Mouse (Mus musculus): ENCODE measurements around the gene Scimp. TPM values are rescaled to one million over a fixed set of nuclear protein-coding genes. Genes with fewer than 3 reads are reported as not detected.
"Not testable (repeated sequence)": the region's sequence is repeated elsewhere in the genome, so short reads cannot be mapped to it uniquely, and the experiment has no call there.

Scimp gene
- total RNA-seq, 1 experiment from 2014 or later, result 0.79 TPM

DNA sequence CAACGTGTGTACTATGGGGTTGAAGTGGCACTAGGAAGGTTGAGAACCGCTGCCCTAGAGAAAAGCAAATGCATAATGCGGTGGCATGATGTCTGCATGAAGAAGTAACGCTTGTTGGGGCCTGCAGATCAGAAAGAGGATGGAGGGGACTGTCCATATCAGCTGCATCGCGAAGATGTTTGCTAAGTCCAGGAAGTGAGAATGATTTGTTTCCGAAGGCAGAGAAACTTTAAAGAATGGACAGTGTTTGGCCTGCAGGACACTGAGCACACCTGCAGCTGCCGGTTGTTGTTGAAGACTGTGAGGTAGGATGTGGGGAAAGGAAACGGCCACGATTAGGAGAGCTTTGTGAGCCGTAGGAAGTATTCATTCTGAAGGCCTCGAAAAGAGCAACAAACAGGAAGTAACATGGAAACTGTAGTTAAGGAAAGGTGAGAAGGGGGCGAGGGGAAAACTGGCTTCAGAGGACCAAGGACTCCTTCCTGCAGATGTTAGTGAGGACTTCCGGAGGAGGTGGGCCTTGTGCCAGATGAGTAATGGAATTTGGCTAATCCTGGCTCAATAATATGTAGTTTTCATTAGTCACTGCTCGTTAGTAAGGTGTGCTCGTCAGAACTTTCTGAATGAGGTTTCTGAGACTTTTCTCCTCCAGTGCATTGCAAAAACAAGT lies 46.5 kb downstream of the Scimp start:
- DNase-seq, result peak; percentile 55

DNA sequence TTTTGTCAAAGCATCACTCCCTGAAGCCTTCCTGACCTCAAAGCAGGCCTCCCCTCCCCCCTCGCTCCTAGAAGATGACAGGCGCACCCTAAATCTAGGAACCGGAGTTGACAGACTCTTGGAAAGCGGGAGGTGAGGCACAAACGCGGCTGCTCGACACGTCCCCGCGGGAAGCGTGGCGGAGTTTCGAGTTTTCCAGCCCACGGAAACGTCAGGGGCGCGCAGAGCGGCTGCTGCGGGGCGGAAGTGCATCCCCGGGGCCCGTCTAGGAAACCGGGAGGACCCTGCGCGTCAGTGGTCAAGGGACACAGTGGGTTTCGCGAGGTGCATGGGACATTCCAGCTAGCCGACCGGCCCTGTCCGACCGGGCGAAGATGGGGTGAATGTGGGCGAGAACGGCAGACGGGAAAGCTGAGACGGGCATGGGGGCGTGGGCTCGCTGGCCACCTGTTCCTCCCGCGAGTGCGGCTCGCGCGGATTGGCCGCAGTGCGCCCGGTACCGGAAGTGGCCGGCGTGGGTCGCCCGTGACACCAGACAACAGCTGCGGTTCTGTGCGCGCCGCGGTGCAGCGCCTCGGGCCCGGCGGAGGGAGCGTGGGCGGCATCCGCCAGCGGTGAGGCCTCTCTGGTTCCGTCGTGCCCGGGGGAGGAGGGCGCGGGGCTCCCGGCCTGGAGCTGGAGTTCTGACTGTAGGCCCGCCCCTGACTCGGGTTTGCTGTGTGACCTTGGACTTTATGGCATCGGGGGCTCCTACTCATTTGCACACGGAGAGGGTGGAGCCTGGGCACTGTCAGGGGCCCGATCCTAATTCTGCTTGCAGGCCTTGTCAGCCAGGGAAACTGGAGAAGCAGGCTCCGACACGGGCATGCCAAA lies 48.2 kb downstream of the Scimp start, which contains the start of gene Zfp3:
Gene Zfp3 (plus strand): TSS at position 274 of the 873 bp plus-strand sequence.
- DNase-seq, result peak; percentile 85

DNA sequence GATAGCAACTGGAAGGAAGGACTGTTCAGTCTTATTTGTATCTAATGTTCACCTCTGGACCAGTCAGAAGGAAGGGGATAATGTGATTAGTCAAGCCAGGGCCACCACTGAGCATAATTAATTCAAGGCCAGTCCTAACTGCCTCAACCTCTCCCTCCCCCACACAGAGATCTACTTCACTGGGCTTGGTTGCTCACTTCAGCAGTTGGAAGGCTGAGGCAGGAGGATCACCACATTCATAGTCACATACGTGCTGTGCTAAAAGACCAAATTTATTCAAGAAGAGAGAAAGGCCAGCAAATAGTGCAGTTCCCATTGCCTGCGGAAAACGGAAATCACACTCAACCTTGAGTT lies 48.8 kb downstream of the Scimp start:
- no peak for DNase-seq

DNA sequence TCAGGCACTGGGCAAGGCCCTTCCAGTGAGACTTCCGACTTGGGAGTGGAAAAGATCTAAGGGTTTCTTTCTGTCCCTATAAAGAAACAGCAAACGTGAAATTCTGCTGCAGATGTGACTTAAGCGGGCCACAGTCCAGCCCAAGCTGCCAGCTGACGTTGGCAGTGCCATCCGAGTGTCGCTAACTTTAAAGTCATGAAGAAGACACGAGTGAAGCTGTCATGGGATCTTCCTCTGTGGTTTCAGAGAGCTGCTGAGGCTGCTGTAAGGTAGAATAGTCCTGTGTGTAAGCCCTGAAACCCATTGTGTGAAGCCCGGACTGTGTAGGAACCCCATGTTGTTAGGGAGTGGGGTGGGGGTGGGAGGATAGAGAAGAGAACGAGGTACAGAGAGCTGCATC lies 49.7 kb downstream of the Scimp start:
- no peak for DNase-seq

DNA sequence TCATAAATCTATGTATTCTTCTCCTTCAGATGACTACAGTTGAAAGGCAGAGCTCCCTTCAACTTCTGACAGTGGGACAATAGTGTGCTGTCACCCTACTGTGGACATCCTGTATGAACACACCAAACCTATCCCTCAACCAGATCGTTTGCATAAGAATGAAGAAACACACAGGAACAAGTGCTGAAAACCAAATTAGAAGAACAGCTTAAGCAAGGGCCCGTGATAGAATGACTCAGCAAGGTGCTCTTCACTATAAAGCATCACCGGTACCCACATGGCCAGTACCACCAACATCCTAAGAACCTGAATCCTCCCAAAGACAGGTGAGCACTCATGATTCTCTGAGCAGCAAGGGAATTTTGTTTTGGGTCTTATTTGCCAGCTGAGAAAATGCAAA lies 51.9 kb downstream of the Scimp start:
- not testable (repeated sequence) for DNase-seq

DNA sequence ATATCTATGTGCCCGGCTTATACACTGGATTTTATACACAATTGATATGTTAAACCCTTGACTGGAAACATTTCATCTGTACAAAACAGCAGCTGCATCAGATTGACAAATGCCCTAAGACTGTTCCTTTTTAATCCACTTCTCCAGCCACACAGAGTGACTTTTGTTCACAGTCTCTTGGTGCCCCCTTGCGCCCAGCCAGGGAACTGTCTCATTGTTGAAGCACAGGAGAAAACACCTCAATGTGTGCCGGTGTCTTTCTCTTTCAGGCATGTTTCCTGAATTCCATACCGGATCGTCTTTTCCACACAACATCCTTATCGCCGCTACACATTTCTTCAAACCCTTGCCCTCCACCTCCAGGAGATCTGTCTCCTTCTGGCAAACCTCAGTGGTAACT lies 56.7 kb downstream of the Scimp start:
- peak; percentile 87 for DNase-seq

DNA sequence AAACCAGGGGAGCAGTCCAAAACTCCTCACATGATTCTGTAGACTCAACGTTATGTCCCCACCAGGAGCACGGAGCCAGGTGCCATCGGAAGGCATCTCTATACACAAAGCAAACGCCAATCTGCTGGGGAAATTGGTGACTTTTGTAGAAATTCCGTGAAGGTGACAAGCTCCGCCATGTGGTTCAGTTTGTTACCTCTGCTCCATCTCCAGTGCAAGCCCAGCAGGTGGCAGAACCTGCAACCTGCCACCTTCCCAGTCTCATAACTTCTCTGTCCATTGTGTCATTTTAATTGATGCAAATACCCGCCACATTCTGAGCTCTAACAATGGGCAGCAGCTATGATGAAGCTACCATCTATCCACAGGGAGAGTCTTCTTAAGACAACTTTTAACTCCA lies 57.4 kb downstream of the Scimp start:
- no peak for DNase-seq

DNA sequence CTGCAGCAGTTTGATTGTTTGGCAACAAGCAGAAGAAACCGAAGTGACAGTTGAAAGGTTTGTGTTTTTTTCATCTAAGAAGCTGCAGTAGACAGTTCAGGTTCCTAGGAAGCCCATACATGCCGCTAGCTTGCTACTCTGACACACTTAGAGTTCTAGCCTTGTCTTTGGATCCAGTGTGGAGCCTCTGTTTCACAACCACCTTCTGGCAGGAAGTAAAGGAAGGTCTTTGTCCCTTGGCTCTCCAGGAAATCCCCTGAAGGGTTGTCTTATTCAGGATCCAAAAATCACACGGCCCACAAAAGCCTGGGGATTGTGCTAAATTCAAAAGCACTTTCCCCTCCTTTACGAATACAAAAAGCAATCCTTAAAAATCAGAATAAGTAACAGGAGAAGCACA lies 57.9 kb downstream of the Scimp start:
- no peak for DNase-seq

DNA sequence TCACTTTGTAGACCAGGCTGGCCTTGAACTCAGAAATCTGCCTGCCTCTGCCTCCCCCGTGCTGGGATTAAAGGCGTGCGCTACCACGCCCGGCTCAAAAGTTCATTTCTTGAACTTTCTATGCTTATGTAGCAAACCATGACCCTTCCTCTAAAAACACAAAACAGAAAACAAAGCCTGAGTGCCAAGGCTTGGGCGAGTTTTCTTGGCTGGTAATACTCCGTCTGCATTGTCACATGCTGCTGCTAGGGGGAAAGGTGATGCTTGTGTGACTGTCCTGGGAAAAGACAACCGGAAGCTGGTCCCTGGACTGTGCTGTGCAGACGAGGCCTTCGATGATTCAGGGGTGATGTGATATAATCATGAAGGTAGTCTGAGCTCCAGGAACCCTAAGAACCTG lies 59.2 kb downstream of the Scimp start:
- DNase-seq, result no peak

DNA sequence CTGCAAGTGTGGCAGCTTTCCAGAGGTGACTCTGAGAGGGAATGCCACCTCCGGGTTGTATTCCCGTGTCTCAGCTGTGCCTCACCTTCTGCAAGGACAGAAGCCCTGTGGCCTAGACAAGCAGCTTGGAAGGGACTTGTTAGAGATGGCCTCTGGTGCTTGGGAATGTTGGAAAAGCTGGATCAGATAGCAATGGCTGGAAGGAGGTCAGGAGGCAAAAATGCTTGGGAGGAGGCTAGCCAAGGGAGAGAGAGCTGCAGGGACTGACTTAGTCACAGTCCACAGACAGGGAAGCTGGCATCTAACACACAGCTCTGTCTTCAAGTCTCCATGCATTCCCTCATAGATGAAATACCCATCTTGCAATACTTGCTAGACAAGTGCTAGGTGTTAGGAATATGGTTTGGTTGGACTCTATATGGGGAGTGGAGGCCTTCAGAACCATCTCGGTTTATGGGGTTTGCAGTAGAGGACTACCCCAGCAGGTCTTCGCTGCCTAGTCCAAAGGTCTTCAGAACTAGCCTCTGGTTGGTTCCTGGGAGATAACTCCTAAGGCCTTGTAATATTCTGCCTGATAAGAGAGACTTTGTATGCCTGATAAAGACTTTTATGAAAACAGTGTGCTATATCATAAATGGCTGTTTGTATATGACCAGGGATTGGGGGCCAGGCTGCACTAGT lies 59.9 kb downstream of the Scimp start:
- DNase-seq, result no peak

DNA sequence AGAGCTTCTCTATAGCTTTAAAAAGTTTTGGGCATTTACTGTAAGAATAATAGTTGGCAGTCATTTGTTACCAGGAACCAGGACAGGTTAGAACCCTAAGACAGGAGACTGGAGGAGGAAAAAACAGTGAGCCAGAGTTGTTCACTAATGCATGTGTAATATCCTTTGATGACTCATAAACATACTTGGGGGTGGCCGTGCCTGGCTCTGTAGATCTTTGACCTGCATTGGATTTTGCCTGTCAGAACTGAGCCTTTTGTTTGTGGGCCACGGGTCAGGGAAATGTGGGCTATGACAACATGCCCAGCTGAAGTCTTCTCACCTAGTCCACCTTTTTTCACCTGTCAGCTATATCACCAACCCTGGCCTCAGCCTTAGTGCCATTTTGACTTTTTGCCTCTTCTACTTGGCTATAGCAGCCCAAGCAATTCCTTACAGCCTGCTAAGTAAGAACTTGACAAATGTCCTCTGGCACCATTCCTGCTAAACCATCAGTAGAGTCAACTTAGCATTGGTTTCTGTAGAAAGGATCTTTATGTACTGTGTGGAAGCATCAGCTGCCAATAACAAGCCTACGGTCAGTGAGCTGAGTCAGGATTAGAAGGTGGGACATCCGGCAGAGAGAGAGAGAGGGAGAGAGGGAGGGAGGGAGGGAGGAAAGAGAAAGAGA lies 64.4 kb downstream of the Scimp start:
- DNase-seq, result no peak

DNA sequence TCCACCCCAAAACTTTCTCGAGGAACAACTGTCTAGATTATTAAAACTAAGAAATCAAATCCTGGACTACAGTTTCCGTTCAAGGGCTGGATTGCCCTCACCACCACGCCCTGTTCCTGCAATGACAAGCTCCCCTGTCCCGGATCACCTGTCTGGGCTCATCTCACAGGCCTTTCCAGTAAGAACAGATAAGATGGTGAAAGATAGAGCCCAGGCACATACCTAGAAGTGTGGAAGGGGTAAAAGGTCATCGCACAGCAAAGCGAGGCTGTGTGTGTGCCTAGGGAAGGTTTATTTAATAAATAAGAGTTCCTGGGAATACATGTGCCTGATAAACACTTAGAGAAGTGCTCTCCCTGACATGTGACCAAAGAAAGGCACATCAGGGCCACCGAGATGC lies 66.8 kb downstream of the Scimp start:
- no peak for DNase-seq

DNA sequence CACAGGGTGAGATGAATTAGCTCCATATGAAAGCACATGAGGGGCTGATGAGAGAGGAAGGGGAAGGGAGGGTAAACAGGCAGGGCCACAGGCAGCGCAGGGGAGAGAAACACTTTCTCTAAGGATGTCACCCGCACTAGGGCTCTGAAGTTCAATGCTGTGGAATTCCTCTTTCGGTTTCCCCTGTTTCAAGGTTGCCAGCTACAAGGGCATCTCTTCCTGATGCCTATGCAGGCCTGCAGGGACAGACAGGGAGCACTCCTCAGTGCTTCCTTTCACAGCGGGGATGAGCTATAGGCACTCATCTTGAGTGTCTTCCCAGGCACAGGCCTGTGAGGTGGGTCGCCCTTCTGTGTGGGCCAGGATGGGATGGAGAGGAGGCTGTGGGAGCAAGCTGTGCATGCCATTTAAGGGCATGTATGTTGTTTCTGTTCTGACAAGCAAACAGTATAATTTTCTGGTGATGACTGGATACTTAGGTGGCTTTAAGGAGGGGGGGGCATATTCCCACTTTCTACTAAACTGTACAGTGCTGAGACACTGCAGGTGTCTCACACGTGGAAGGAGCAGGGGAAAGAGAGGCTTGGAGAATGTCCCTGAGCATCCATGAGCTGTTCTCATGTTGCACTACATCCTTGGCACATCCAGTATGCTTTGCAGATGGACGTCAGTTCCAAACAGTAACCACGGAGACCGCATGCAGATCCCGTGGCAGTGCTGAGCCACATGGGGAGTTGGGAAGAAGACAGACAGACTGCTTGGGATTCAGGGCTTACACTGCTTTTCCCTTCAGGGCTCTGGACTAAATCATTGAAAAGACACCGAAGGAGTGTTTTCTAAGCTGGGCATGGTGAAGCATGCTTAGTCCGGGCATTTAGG lies 69.6 kb downstream of the Scimp start:
- DNase-seq, result no peak

DNA sequence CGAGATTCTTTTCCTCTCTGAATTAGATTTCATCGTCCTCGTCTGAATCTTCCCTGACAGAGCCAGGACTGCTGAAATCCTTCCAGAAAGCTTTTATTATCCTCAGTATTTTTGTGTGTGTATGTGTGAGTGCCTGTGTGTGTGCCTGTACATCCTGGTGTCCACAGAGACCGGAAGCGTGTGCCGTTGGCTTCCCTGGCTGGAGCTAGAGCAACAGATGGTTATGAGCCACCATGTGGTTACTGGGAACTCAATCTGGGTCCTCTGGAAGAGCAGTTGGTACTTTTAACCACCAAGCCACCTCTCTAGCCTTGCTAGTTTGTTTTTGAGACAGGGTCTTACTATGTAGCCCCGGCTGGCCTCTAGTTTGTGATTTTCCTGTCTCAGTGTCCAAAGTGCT lies 70.3 kb downstream of the Scimp start:
- DNase-seq, result no peak

DNA sequence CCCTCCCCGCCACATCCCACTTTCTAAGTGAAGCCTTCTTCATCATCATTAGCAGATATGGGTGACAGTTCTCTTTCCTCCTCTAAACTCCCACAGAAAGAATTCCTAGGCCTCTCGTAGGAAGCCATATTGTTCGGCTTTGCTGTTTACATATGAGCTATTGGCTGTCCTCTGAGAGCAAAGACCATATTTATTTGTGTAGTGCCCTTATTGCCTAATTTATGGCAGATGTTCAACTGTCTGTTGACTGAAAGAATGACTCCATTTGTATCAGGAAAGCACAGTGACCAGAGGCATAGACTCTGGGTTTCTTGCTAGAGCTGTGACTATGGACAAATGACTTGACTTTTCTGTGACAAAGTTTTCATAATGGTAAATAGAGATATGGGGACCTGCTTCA lies 70.8 kb downstream of the Scimp start:
- no peak for DNase-seq

Small RNAs within 50 kb of the gene (microRNA-seq; reads per million reads assigned to microRNA genes)
- 0 reads per million in 2 experiments for gene Gm22760

Other genes with a start within 250 kb of the Scimp start
- gene Mink1, start 249.7 kb downstream of the Scimp start, total RNA-seq (2021), result 45.7 and 58.9 TPM in 2 replicates
- gene 4930544D05Rik, start 196.7 kb downstream of the Scimp start, total RNA-seq (2021), result not detected in 2 replicates
- gene Chrne, start 193.4 kb downstream of the Scimp start, total RNA-seq (2021), result not detected in 2 replicates
- not detected in 2 replicates for gene Gp1ba, start 173.5 kb downstream of the Scimp start, total RNA-seq (2021)
- gene Rnf167, start 165.4 kb downstream of the Scimp start, total RNA-seq (2021), result 92.7 and 106 TPM in 2 replicates
- gene Slc25a11, start 165.1 kb downstream of the Scimp start, total RNA-seq (2021), result 122 and 146 TPM in 2 replicates
- 922 and 959 TPM in 2 replicates for gene Pfn1, start 157.9 kb downstream of the Scimp start, total RNA-seq (2021)
- gene Eno3, start 155.4 kb downstream of the Scimp start, total RNA-seq (2021), result 17.9 and 28.3 TPM in 2 replicates
- 88.3 and 97.4 TPM in 2 replicates for gene Spag7, start 143.2 kb downstream of the Scimp start, total RNA-seq (2021)
- 50.2 and 51.3 TPM in 2 replicates for gene Camta2, start 124.5 kb downstream of the Scimp start, total RNA-seq (2021)
- 9.1 and 12.2 TPM in 2 replicates for gene Inca1, start 112.4 kb downstream of the Scimp start, total RNA-seq (2021)
- 173 and 182 TPM in 2 replicates for gene Kif1c, start 112.0 kb downstream of the Scimp start, total RNA-seq (2021)
- 10.8 and 13.4 TPM in 2 replicates for gene Zfp3, start 48.4 kb downstream of the Scimp start, total RNA-seq (2021)
- gene Rabep1, start 32.2 kb upstream of the Scimp start, total RNA-seq (2021), result 166 and 181 TPM in 2 replicates
- 59.6 and 62.3 TPM in 2 replicates for gene Nup88, start 157.4 kb upstream of the Scimp start, total RNA-seq (2021)
- 27.0 and 40.9 TPM in 2 replicates for gene Rpain, start 157.6 kb upstream of the Scimp start, total RNA-seq (2021)
- gene C1qbp, start 170.4 kb upstream of the Scimp start, total RNA-seq (2021), result 190 and 227 TPM in 2 replicates
- 30.8 and 35.1 TPM in 2 replicates for gene Dhx33, start 191.9 kb upstream of the Scimp start, total RNA-seq (2021)
- 24.0 and 24.5 TPM in 2 replicates for gene Mis12, start 207.0 kb upstream of the Scimp start, total RNA-seq (2021)
- 75.2 and 95.7 TPM in 2 replicates for gene Derl2, start 207.3 kb upstream of the Scimp start, total RNA-seq (2021)
- gene 6330403K07Rik, start 220.9 kb upstream of the Scimp start, total RNA-seq (2021), result 6.9 and 10.4 TPM in 2 replicates